Mouse (Mus musculus): ENCODE measurements around the gene Hist1h2ba. TPM values are rescaled to one million over a fixed set of nuclear protein-coding genes. Genes with fewer than 3 reads are reported as not detected.

Hist1h2ba gene
- polyA plus RNA-seq, 1 experiment from 2014 or later = not detected

DNA sequence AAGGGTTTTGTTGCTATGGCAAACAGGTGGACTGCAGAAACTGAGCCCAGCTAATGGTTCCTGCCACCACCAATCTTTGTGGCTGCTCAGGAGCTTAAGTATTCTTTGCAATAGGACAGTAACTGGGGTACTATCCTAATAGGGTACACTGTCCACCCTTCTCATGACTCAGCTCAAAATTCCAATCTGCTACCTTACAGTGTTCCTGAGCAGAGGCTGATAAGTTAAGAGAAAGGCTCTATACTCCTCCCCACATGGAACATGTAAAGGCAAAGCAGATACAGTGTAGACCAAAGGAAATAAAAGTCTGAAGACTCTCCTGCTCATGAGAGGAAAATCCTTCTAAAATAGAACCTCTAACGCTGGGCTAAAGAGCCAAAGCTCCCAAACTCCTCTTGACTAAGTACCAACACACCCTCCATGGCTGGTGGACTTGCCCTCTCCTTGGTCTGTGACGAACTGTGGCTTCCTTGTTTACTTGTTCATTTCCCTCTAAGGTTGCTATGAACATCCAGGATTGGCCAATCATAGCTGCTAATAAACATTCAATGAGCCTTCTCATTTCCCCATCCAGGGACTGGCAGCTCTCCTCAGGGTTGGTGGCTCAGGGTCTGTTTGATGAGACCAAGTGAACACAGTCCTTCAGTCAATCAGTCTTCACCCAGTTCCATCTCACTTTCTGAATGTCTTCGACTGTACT, 46.8 kb downstream of the Hist1h2ba start:
- no peaks in the 10 kb centered on the region for H3K36me3 ChIP-seq (ENCODE audit: control insufficient read depth, insufficient read depth, low read length)
- no peak overlapping the region for H3K4me3 ChIP-seq (ENCODE audit: low read length)
- H3K9ac ChIP-seq (ENCODE audit: low read length) = no peak overlapping the region
- H3K4me2 ChIP-seq (ENCODE audit: low read depth, low read length) = no peak overlapping the region
- no peak overlapping the region for H3K27ac ChIP-seq (ENCODE audit: low read length)
- no peaks in the 10 kb centered on the region for H3K9me3 ChIP-seq (ENCODE audit: control insufficient read depth, low read length)
- H3K27me3 ChIP-seq (ENCODE audit: control insufficient read depth, insufficient read depth, low read depth, low read length) = no peaks in the 10 kb centered on the region
- no peak for ATAC-seq (ENCODE audit: low read depth)
- 66% methylated on average over 3 of the region's 3 CpGs for WGBS
- no peaks in the 10 kb centered on the region for H3K4me1 ChIP-seq (replicated peaks; ENCODE audit: control insufficient read depth, insufficient read depth, low read length)

- H3K36me3 ChIP-seq (ENCODE audit: control insufficient read depth, insufficient read depth, low read length) = no peaks in the 10 kb centered on the region
- no peak for ATAC-seq (ENCODE audit: low read depth)
- H3K27me3 ChIP-seq (ENCODE audit: control insufficient read depth, insufficient read depth, low read depth, low read length) = no peaks in the 10 kb centered on the region
- no peak overlapping the region for H3K4me3 ChIP-seq (ENCODE audit: low read length)
- no peaks in the 10 kb centered on the region for H3K9me3 ChIP-seq (ENCODE audit: control insufficient read depth, low read length)
- no peaks in the 10 kb centered on the region for H3K4me1 ChIP-seq (replicated peaks; ENCODE audit: control insufficient read depth, insufficient read depth, low read length)
- WGBS = 34% methylated on average over 2 of the region's 2 CpGs
- H3K9ac ChIP-seq (ENCODE audit: low read length) = no peak overlapping the region
- no peak overlapping the region for H3K27ac ChIP-seq (ENCODE audit: low read length)
- no peak overlapping the region for H3K4me2 ChIP-seq (ENCODE audit: low read depth, low read length)
These were observed 48.4 kb downstream of the Hist1h2ba start for GRCm38 (mm10) chr13:23885540-23885939.

Small RNAs within 50 kb of the gene (microRNA-seq; reads per million reads assigned to microRNA genes)
- not detected for gene Gm44344

Other genes with a start within 250 kb of the Hist1h2ba start
- gene Hist1h2bc, start 250.0 kb downstream of the Hist1h2ba start, polyA plus RNA-seq (2015; fragmentation: Nextera tagmentation; extraction: Ambion mirVana) = 66.1 and 72.9 TPM in 2 replicates
- 0.16 and 0.48 TPM in 2 replicates for gene Hist1h1t, start 238.3 kb downstream of the Hist1h2ba start, polyA plus RNA-seq (2015; fragmentation: Nextera tagmentation; extraction: Ambion mirVana)
- gene Hist1h4c, start 235.7 kb downstream of the Hist1h2ba start, polyA plus RNA-seq (2015; fragmentation: Nextera tagmentation; extraction: Ambion mirVana) = 6.2 and 6.6 TPM in 2 replicates
- gene Hfe, start 223.3 kb downstream of the Hist1h2ba start, polyA plus RNA-seq (2015; fragmentation: Nextera tagmentation; extraction: Ambion mirVana) = 11.2 and 13.7 TPM in 2 replicates
- 36.9 and 37.8 TPM in 2 replicates for gene Hist1h1c, start 195.3 kb downstream of the Hist1h2ba start, polyA plus RNA-seq (2015; fragmentation: Nextera tagmentation; extraction: Ambion mirVana)
- gene Hist1h3c, start 188.6 kb downstream of the Hist1h2ba start, polyA plus RNA-seq (2015; fragmentation: Nextera tagmentation; extraction: Ambion mirVana) = 5.9 and 9.7 TPM in 2 replicates
- gene Hist1h2bb, start 187.4 kb downstream of the Hist1h2ba start, polyA plus RNA-seq (2015; fragmentation: Nextera tagmentation; extraction: Ambion mirVana) = 4.0 and 4.9 TPM in 2 replicates
- gene Hist1h2ab, start 183.0 kb downstream of the Hist1h2ba start, polyA plus RNA-seq (2015; fragmentation: Nextera tagmentation; extraction: Ambion mirVana) = 33.4 and 44.6 TPM in 2 replicates
- 13.3 and 14.0 TPM in 2 replicates for gene Hist1h3b, start 181.9 kb downstream of the Hist1h2ba start, polyA plus RNA-seq (2015; fragmentation: Nextera tagmentation; extraction: Ambion mirVana)
- gene Hist1h4b, start 177.1 kb downstream of the Hist1h2ba start, polyA plus RNA-seq (2015; fragmentation: Nextera tagmentation; extraction: Ambion mirVana) = 5.1 and 6.6 TPM in 2 replicates
- gene Hist1h4a, start 172.9 kb downstream of the Hist1h2ba start, polyA plus RNA-seq (2015; fragmentation: Nextera tagmentation; extraction: Ambion mirVana) = 1.2 TPM in 1 of 2 replicates, not detected in the other
- 4.2 and 5.5 TPM in 2 replicates for gene Hist1h3a, start 171.8 kb downstream of the Hist1h2ba start, polyA plus RNA-seq (2015; fragmentation: Nextera tagmentation; extraction: Ambion mirVana)
- 2.1 and 4.3 TPM in 2 replicates for gene Hist1h1a, start 170.5 kb downstream of the Hist1h2ba start, polyA plus RNA-seq (2015; fragmentation: Nextera tagmentation; extraction: Ambion mirVana)
- gene Trim38, start 164.2 kb downstream of the Hist1h2ba start, polyA plus RNA-seq (2015; fragmentation: Nextera tagmentation; extraction: Ambion mirVana) = not detected in 2 replicates
- not detected in 2 replicates for gene Slc17a2, start 127.2 kb downstream of the Hist1h2ba start, polyA plus RNA-seq (2015; fragmentation: Nextera tagmentation; extraction: Ambion mirVana)
- gene Slc17a3, start 94.7 kb downstream of the Hist1h2ba start, polyA plus RNA-seq (2015; fragmentation: Nextera tagmentation; extraction: Ambion mirVana) = not detected in 2 replicates
- gene Slc17a1, start 66.4 kb downstream of the Hist1h2ba start, polyA plus RNA-seq (2015; fragmentation: Nextera tagmentation; extraction: Ambion mirVana) = not detected in 2 replicates
- not detected in 2 replicates for gene Slc17a4, start 19.1 kb downstream of the Hist1h2ba start, polyA plus RNA-seq (2015; fragmentation: Nextera tagmentation; extraction: Ambion mirVana)
- not detected in 2 replicates for gene Hist1h2aa, start 306 bp upstream of the Hist1h2ba start, polyA plus RNA-seq (2015; fragmentation: Nextera tagmentation; extraction: Ambion mirVana)
- not detected in 2 replicates for gene Scgn, start 57.1 kb upstream of the Hist1h2ba start, polyA plus RNA-seq (2015; fragmentation: Nextera tagmentation; extraction: Ambion mirVana)